Mouse (Mus musculus) limb, embryonic 14.5 days (tissue): ENCODE data around the gene Aff1. TPM values are rescaled to one million over a fixed set of nuclear protein-coding genes. Genes with fewer than 3 reads are reported as not detected.

Experiments
- ATAC-seq: fragments of 200-750 bp; cut with Nextera tagmentation; 2 replicates; pipeline ENCODE4 v1.8.0; 2017; ENCODE audit warnings: low read depth, moderate number of reproducible peaks, moderate TSS enrichment; ENCODE audit not compliant: low FRiP score
- DNase-seq: peaks from one replicate; pipeline ENCODE4 v3.0.0-alpha.2; 2015; ENCODE audit warnings: low spot score
- H3K27ac ChIP-seq: fragments of 300-500 bp; sonication (generic); replicated peaks from 2 replicates; pipeline ENCODE4 v1.5.1; 2014; ENCODE audit warnings: low read depth, mild to moderate bottlenecking, low read length, moderate library complexity, mixed read lengths
- H3K27me3 ChIP-seq: fragments of 300-500 bp; sonication (generic); 2 replicates; pipeline ENCODE4 v1.6.1; 2014; ENCODE audit warnings: low read length, mixed read lengths; ENCODE audit not compliant: control insufficient read depth, insufficient read depth
- H3K36me3 ChIP-seq: fragments of 300-500 bp; sonication (generic); 2 replicates; pipeline ENCODE4 v1.6.1; 2014; ENCODE audit warnings: mild to moderate bottlenecking, low read length, moderate library complexity, mixed read lengths; ENCODE audit not compliant: control insufficient read depth, insufficient read depth
- H3K4me1 ChIP-seq: fragments of 300-500 bp; sonication (generic); 2 replicates; pipeline ENCODE4 v1.6.1; 2014; ENCODE audit warnings: antibody characterized with exemption, low read length, mixed read lengths; ENCODE audit not compliant: control insufficient read depth, insufficient read depth
- H3K4me2 ChIP-seq: fragments of 300-500 bp; sonication (generic); replicated peaks from 2 replicates; pipeline ENCODE4 v1.6.1; 2014; ENCODE audit warnings: low read depth, mild to moderate bottlenecking, low read length, moderate library complexity; ENCODE audit not compliant: severe bottlenecking
- H3K4me3 ChIP-seq: fragments of 300-500 bp; sonication (generic); replicated peaks from 2 replicates; pipeline ENCODE4 v1.5.1; 2014; ENCODE audit warnings: low read length
- H3K9ac ChIP-seq: fragments of 300-500 bp; sonication (generic); 2 replicates; pipeline ENCODE4 v1.6.1; 2014; ENCODE audit warnings: mild to moderate bottlenecking, low read depth, low read length, moderate library complexity; ENCODE audit not compliant: severe bottlenecking
- H3K9me3 ChIP-seq: fragments of 300-500 bp; sonication (generic); 2 replicates; pipeline ENCODE4 v1.6.1; 2016; ENCODE audit warnings: low read length; ENCODE audit not compliant: control insufficient read depth
- POLR2A ChIP-seq: fragments of 200-500 bp; IDR thresholded peaks from 2 replicates; pipeline ENCODE4 v1.8.0; 2012; ENCODE audit warnings: inconsistent platforms, mild to moderate bottlenecking, moderate library complexity, borderline replicate concordance; ENCODE audit not compliant: insufficient read depth, insufficient read length; ENCODE audit errors: extremely low read depth
- WGBS: fragments of 180-500 bp; shearing (Covaris S2); extraction: QIAGEN DNeasy Blood & Tissue Kit; methylation state at CpG from one replicate; pipeline ENCODE4 v1.1.7; 2014; 5-methylcytosine and 5-hydroxymethylcytosine counted together
- polyA plus RNA-seq, 2 experiments: library from polyadenylated mRNA; depleted of rRNA in 1 of 2; stranded (reverse) in 1 of 2; unstranded in 1 of 2; fragments of >200 nt; fragmentation: Nextera tagmentation in 1 of 2; extraction: Ambion mirVana in 1 of 2; gene quantifications; 2 replicates each; pipeline versions ENCODE4 v1.2.1 to v1.2.3; 2012 to 2014

Aff1 gene
- polyA plus RNA-seq, 2 experiments: 3.6 to 5.7 TPM

GRCm38 (mm10) chr5:103680381-103680780 lies 11.8 kb upstream of the Aff1 start:
- Histone ChIP-seq H3K4me3 (no peak overlapping the region), H3K27ac (no peak overlapping the region), H3K9ac (no peak overlapping the region), H3K4me2 (no peak overlapping the region), H3K9me3 (no peaks in the 10 kb centered on the region), H3K27me3 (no peaks in the 10 kb centered on the region), H3K4me1 (no peaks in the 10 kb centered on the region), H3K36me3 (no peaks in the 10 kb centered on the region)
- WGBS: 42% methylated on average over 4 of the region's 4 CpGs
- ATAC-seq (no peak), DNase-seq (peak; percentile 56)
- no peak for TF ChIP-seq POLR2A

DNA sequence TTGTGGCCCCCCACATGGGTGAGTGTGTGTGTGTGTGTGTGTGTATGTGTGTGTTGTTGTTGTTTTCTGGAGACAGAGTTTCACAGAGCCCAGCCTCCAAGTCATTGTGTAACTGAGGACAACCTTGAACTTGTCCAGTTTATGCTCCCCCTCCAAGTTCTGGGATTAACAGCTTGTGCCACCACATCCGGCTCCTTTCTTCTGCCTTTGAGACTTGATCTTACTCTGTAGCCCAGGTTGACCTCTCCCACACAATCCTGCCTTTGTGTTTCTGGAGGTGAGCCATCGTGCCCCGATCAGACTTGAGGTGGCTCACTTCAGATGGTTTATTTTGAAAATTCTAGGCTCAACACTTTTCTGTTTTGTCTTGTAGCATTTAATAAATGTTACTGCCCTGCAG lies 10.3 kb upstream of the Aff1 start:
- no peak for TF ChIP-seq POLR2A
- Histone ChIP-seq H3K4me3 (no peak overlapping the region), H3K27me3 (no peaks in the 10 kb centered on the region), H3K27ac (no peak overlapping the region), H3K4me1 (no peaks in the 10 kb centered on the region), H3K9ac (no peak overlapping the region), H3K4me2 (no peak overlapping the region), H3K9me3 (no peaks in the 10 kb centered on the region), H3K36me3 (no peaks in the 10 kb centered on the region)
- DNase-seq: no peak
- ATAC-seq: no peak
- WGBS: 66% methylated on average over 3 of the region's 3 CpGs

DNA sequence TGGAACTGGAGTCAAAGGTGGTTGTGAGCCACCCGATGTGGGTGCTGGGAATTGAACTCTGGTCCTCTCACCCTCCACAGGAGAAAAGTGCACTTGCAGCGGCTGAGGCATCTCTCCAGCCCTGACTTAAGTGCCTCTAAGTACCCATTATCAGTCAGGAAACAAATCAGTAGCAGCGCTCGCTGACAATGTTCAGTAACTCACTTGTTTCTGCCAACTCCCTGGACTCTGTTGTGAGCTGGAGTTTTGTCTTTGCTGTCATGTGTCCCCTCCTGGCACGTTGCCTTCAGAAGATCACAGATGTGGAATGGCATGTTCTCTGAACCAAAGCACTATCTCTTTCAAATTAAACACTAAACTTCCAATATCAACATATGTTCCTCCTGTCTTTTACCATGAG lies 2.5 kb upstream of the Aff1 start:
- ATAC-seq (no peak), DNase-seq (no peak)

DNA sequence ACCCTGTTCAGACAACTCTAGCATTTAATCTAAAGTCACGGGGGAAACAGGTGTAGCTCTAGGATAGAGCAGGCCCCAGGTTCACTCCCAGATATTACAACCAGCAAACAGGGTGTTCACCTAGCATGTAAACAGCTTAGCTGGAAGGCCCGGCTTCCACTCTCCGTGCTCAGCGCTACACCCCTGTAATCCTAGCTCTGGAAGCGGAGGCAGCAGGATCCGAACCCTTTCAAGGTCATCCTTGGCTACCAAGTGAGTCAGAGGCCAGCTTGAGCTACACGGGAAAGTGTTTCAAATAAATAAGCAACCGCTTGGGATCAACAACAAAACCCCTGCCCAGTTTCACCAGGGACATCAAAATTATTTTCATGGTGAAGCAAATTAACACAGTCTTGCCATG lies 2.0 kb upstream of the Aff1 start:
- H3K9ac ChIP-seq: no peak overlapping the region
- H3K27ac ChIP-seq: no peak overlapping the region
- peaks cover 22% of the 10 kb centered on the region for H3K27me3 ChIP-seq
- no peak for TF ChIP-seq POLR2A
- no peak overlapping the region for H3K4me2 ChIP-seq
- peaks cover 3% of the 10 kb centered on the region; the same call in 1 of the 2 replicates for H3K4me1 ChIP-seq
- H3K36me3 ChIP-seq: no peaks in the 10 kb centered on the region
- H3K4me3 ChIP-seq: no peak overlapping the region
- H3K9me3 ChIP-seq: no peaks in the 10 kb centered on the region
- 90% methylated on average over 8 of the region's 8 CpGs for WGBS
- ATAC-seq (no peak), DNase-seq (no peak)

More for the DNA sequence above, 2.5 kb upstream of the Aff1 start:
- Histone ChIP-seq H3K4me3 (no peak overlapping the region), H3K36me3 (no peaks in the 10 kb centered on the region), H3K27me3 (peaks cover 22% of the 10 kb centered on the region), H3K27ac (no peak overlapping the region), H3K9me3 (no peaks in the 10 kb centered on the region), H3K4me1 (peaks cover 3% of the 10 kb centered on the region; the same call in 1 of the 2 replicates), H3K4me2 (no peak overlapping the region), H3K9ac (no peak overlapping the region)
- 90% methylated on average over 5 of the region's 5 CpGs for WGBS
- no peak for TF ChIP-seq POLR2A

- ATAC-seq (no peak), DNase-seq (no peak)
- no peak overlapping the region for H3K4me3 ChIP-seq
- H3K27ac ChIP-seq: no peak overlapping the region
- H3K9ac ChIP-seq: no peak overlapping the region
- peaks cover 22% of the 10 kb centered on the region for H3K27me3 ChIP-seq
- H3K4me2 ChIP-seq: no peak overlapping the region
- H3K4me1 ChIP-seq: peaks cover 3% of the 10 kb centered on the region; the same call in 1 of the 2 replicates
- H3K9me3 ChIP-seq: no peaks in the 10 kb centered on the region
- no peaks in the 10 kb centered on the region for H3K36me3 ChIP-seq
- no peak for TF ChIP-seq POLR2A
Observed at GRCm38 (mm10) chr5:103691171-103691570, 1.0 kb upstream of the Aff1 start.
